In the genomic region with DNA sequence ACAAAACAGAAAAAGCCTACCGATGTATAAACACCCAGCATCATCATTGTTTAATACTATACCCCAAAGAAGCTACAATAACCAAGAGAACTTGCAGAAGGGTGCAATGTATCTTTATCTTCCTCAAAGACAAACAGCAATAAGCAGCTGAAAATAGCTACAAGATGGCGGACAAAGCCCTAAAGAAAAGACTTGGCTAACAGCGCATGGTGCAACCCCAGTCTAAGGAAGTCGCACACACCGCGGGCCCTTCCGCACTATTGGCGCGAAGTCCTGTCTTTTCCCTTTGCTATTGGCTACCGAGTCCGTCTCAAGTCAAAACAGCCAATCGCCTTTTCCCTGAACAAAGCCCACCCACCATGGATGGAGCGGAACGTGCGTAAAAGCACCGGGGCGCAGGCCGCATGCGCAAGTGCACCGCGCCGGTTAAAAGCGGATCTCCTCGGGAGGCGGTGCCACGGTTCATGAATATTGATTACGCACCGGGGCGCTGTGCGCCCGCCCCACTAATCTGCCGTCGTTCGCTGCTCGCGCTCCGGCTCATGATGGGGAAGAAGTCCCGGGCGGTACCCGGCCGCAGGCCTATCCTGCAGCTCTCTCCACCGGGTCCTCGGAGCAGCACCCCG, we compare ENCODE assay signal across 1 mouse cellular context.
TF ChIP-seq lines count a peak whose summit lies in the region.

A gene (plus strand): TSS at position 318 of the 626 bp plus-strand sequence.

TF ChIP-seq in MEL, 35 proteins besides CTCF, POLR2A, EP300 and RAD21 (continued from another document):
- peak; percentile 97 for TF ChIP-seq CHD1 (IDR thresholded peaks at IDR 0.05; ENCODE audit: low read depth, low read length)
- TF ChIP-seq RCOR1 (IDR thresholded peaks at IDR 0.05; ENCODE audit: low read depth, low read length), result no peak
- TF ChIP-seq GATA1 (IDR thresholded peaks at IDR 0.05; ENCODE audit: low read depth, low read length), result peak; percentile 15; the same call in 1 of the 2 replicates
- TF ChIP-seq NRF1 (IDR thresholded peaks at IDR 0.05; ENCODE audit: insufficient read depth, low read depth, low read length, poor library complexity, severe bottlenecking), result peak; percentile 99; the same call in 1 of the 2 replicates
- peak; percentile 90 for TF ChIP-seq TBP (IDR thresholded peaks at IDR 0.05; ENCODE audit: low read depth, low read length)
- no peak for TF ChIP-seq MEF2A (IDR thresholded peaks at IDR 0.05; ENCODE audit: extremely low read depth, insufficient replicate concordance, low read depth, low read length, poor library complexity, severe bottlenecking)
- TF ChIP-seq KAT2A (conservative IDR thresholded peaks at IDR 0.05; ENCODE audit: low read depth, low read length), result no peak; the same call in 1 of the 2 replicates
- TF ChIP-seq MAX (IDR thresholded peaks at IDR 0.05; ENCODE audit: low read length), result peak; percentile 91
- no peak for TF ChIP-seq SMC3 (IDR thresholded peaks at IDR 0.05; ENCODE audit: low read depth, low read length)
- TF ChIP-seq JUND (IDR thresholded peaks at IDR 0.05; ENCODE audit: low read depth, low read length), result no peak
- TF ChIP-seq MAFK (IDR thresholded peaks at IDR 0.05; ENCODE audit: borderline replicate concordance, low read depth, low read length), result no peak
- no peak for TF ChIP-seq UBTF (IDR thresholded peaks at IDR 0.05; ENCODE audit: borderline replicate concordance, insufficient read depth, low read depth, low read length)
